Mouse (Mus musculus) midbrain, embryonic 10.5 days (tissue): ENCODE data around the gene Ccdc33. TPM values are rescaled to one million over a fixed set of nuclear protein-coding genes. Genes with fewer than 3 reads are reported as not detected.
A peak's percentile ranks its signal among the peaks of the same experiment; 100 is the strongest.

Experiments used
- DNase-seq: peaks from one replicate; pipeline ENCODE4 v3.0.0-alpha.2; 2017; ENCODE audit warnings: low spot score
- H3K27ac ChIP-seq: fragments of 300-500 bp; sonication (generic); replicated peaks from 2 replicates; pipeline ENCODE4 v1.5.1; 2016; ENCODE audit warnings: mild to moderate bottlenecking
- H3K27me3 ChIP-seq: fragments of 300-500 bp; sonication (generic); 2 replicates; pipeline ENCODE4 v1.6.1; 2016; ENCODE audit warnings: low read depth, mild to moderate bottlenecking; ENCODE audit not compliant: poor library complexity, severe bottlenecking
- H3K36me3 ChIP-seq: fragments of 300-500 bp; sonication (generic); 2 replicates; pipeline ENCODE4 v1.6.1; 2016; ENCODE audit warnings: mild to moderate bottlenecking, moderate library complexity
- H3K4me1 ChIP-seq: fragments of 300-500 bp; sonication (generic); 2 replicates; pipeline ENCODE4 v1.6.1; 2016
- H3K4me3 ChIP-seq: fragments of 300-500 bp; sonication (generic); 2 replicates; pipeline ENCODE4 v1.5.1; 2016; ENCODE audit warnings: mild to moderate bottlenecking, moderate library complexity
- H3K9me3 ChIP-seq: fragments of 300-500 bp; sonication (generic); replicated peaks from 2 replicates; pipeline ENCODE4 v1.6.1; 2016; ENCODE audit warnings: mild to moderate bottlenecking
- WGBS: fragments of 180-500 bp; shearing (Covaris S2); methylation state at CpG from one replicate; pipeline ENCODE4 v1.1.7; 2016; 5-methylcytosine and 5-hydroxymethylcytosine counted together
- polyA plus RNA-seq: library from polyadenylated mRNA; unstranded; fragments of >200 nt; fragmentation: Nextera tagmentation; extraction: Ambion mirVana; gene quantifications from 2 replicates; pipeline ENCODE4 v1.2.1, GENCODE M21; 2016

Gene Ccdc33
- polyA plus RNA-seq, 1 experiment from 2014 or later = 0.51 TPM

- H3K27ac ChIP-seq = peak overlapping the region; percentile 73
- peaks cover 45% of the 10 kb centered on the region for H3K4me1 ChIP-seq
- no peaks in the 10 kb centered on the region for H3K9me3 ChIP-seq
- H3K36me3 ChIP-seq = no peaks in the 10 kb centered on the region
- H3K27me3 ChIP-seq = peaks cover 25% of the 10 kb centered on the region
- no peak for DNase-seq
- H3K4me3 ChIP-seq = no peak overlapping the region
- 34% methylated on average over 8 of the region's 8 CpGs for WGBS
Observed at GRCm38 (mm10) chr9:58084586-58084985, 34.0 kb downstream of the Ccdc33 start.

- H3K27ac ChIP-seq = no peak overlapping the region; the same call in 1 of the 2 replicates
- H3K4me3 ChIP-seq = no peak overlapping the region
- peaks cover 14% of the 10 kb centered on the region; the same call in 1 of the 2 replicates for H3K27me3 ChIP-seq
- no peak for DNase-seq
- peaks cover 27% of the 10 kb centered on the region for H3K4me1 ChIP-seq
- H3K36me3 ChIP-seq = no peaks in the 10 kb centered on the region
- 57% methylated on average over 3 of the region's 3 CpGs for WGBS
- no peaks in the 10 kb centered on the region for H3K9me3 ChIP-seq
Observed at GRCm38 (mm10) chr9:58074561-58074960, 44.1 kb downstream of the Ccdc33 start.

- Histone ChIP-seq H3K36me3 (no peaks in the 10 kb centered on the region), H3K27ac (peak overlapping the region; percentile 77; the same call in 1 of the 2 replicates), H3K4me3 (no peak overlapping the region), H3K4me1 (peaks cover 72% of the 10 kb centered on the region), H3K9me3 (no peaks in the 10 kb centered on the region), H3K27me3 (peaks cover 5% of the 10 kb centered on the region)
- 83% methylated on average over 3 of the region's 3 CpGs for WGBS
- DNase-seq = no peak
Observed at GRCm38 (mm10) chr9:58067546-58067945, 51.1 kb downstream of the Ccdc33 start.

GRCm38 (mm10) chr9:58066731-58067095 is 51.9 kb downstream of the Ccdc33 start:
- Histone ChIP-seq H3K4me3 (no peak overlapping the region), H3K27ac (peak overlapping the region; percentile 77), H3K9me3 (no peaks in the 10 kb centered on the region), H3K4me1 (peaks cover 69% of the 10 kb centered on the region), H3K36me3 (no peaks in the 10 kb centered on the region), H3K27me3 (peaks cover 7% of the 10 kb centered on the region)
- WGBS = 88% methylated on average over 6 of the region's 6 CpGs
- DNase-seq = no peak

GRCm38 (mm10) chr9:58065977-58066730 is 52.5 kb downstream of the Ccdc33 start:
- Histone ChIP-seq H3K27ac (peak overlapping the region; percentile 77), H3K4me1 (peaks cover 69% of the 10 kb centered on the region), H3K9me3 (no peaks in the 10 kb centered on the region), H3K27me3 (peaks cover 12% of the 10 kb centered on the region), H3K36me3 (no peaks in the 10 kb centered on the region), H3K4me3 (no peak overlapping the region)
- WGBS = 81% methylated on average over 6 of the region's 6 CpGs
- no peak for DNase-seq

- H3K4me3 ChIP-seq = no peak overlapping the region
- WGBS = 44% methylated on average over 6 of the region's 6 CpGs
- DNase-seq = no peak
- peak overlapping the region; percentile 77 for H3K27ac ChIP-seq
- no peaks in the 10 kb centered on the region for H3K9me3 ChIP-seq
- peaks cover 72% of the 10 kb centered on the region for H3K4me1 ChIP-seq
- H3K36me3 ChIP-seq = no peaks in the 10 kb centered on the region
- H3K27me3 ChIP-seq = peaks cover 13% of the 10 kb centered on the region
Observed at GRCm38 (mm10) chr9:58065532-58065931, 53.1 kb downstream of the Ccdc33 start.

GRCm38 (mm10) chr9:58063531-58063930 is 55.1 kb downstream of the Ccdc33 start, which contains the start of gene Stra6:
Gene Stra6 (plus strand): TSS chr9:58063788.
- Histone ChIP-seq H3K4me3 (no peak within 1 kb of the TSS), H3K4me1 (peaks cover 78% of the 10 kb centered on the region), H3K27ac (0 out of 2 replicates have a peak within 1 kb of the TSS, but pooled peaks have one; percentile 0), H3K36me3 (no peaks in the 10 kb centered on the region), H3K9me3 (no peaks in the 10 kb centered on the region), H3K27me3 (peaks cover 13% of the 10 kb centered on the region)
- WGBS = 49% methylated on average over 3 of the region's 3 CpGs
- DNase-seq = no peak

GRCm38 (mm10) chr9:58060677-58061667 is 57.7 kb downstream of the Ccdc33 start:
- DNase-seq = peak; percentile 83
- Histone ChIP-seq H3K4me3 (no peak overlapping the region), H3K27me3 (peaks cover 13% of the 10 kb centered on the region), H3K4me1 (peaks cover 64% of the 10 kb centered on the region), H3K9me3 (no peaks in the 10 kb centered on the region), H3K36me3 (no peaks in the 10 kb centered on the region), H3K27ac (peak overlapping the region; percentile 35; the same call in 1 of the 2 replicates)
- 7% methylated on average over 23 of the region's 23 CpGs for WGBS

- Histone ChIP-seq H3K4me1 (peaks cover 61% of the 10 kb centered on the region), H3K27me3 (peaks cover 19% of the 10 kb centered on the region), H3K36me3 (no peaks in the 10 kb centered on the region), H3K4me3 (no peak overlapping the region), H3K9me3 (no peaks in the 10 kb centered on the region), H3K27ac (0 out of 2 replicates have a peak overlapping the region, but pooled peaks have one; percentile 35)
- WGBS = 72% methylated on average over 1 of the region's 1 CpGs
- DNase-seq = no peak
Observed at GRCm38 (mm10) chr9:58059920-58060319, 58.7 kb downstream of the Ccdc33 start.

- 81% methylated on average over 5 of the region's 5 CpGs for WGBS
- Histone ChIP-seq H3K27me3 (peaks cover 42% of the 10 kb centered on the region), H3K27ac (no peak overlapping the region; the same call in 1 of the 2 replicates), H3K4me1 (peaks cover 53% of the 10 kb centered on the region), H3K4me3 (no peak overlapping the region), H3K36me3 (no peaks in the 10 kb centered on the region), H3K9me3 (no peaks in the 10 kb centered on the region)
- DNase-seq = no peak
Observed at GRCm38 (mm10) chr9:58055666-58056065, 63.0 kb downstream of the Ccdc33 start.

GRCm38 (mm10) chr9:58054032-58054431 is 64.6 kb downstream of the Ccdc33 start:
- Histone ChIP-seq H3K9me3 (no peaks in the 10 kb centered on the region), H3K36me3 (no peaks in the 10 kb centered on the region), H3K4me1 (peaks cover 53% of the 10 kb centered on the region), H3K27me3 (peaks cover 58% of the 10 kb centered on the region), H3K27ac (peak overlapping the region; percentile 67; the same call in 1 of the 2 replicates), H3K4me3 (no peak overlapping the region)
- 96% methylated on average over 1 of the region's 1 CpGs for WGBS
- no peak for DNase-seq

GRCm38 (mm10) chr9:58053544-58053943 is 65.1 kb downstream of the Ccdc33 start:
- Histone ChIP-seq H3K27ac (peak overlapping the region; percentile 67), H3K4me3 (no peak overlapping the region), H3K27me3 (peaks cover 59% of the 10 kb centered on the region), H3K4me1 (peaks cover 58% of the 10 kb centered on the region), H3K36me3 (no peaks in the 10 kb centered on the region), H3K9me3 (no peaks in the 10 kb centered on the region)
- no peak for DNase-seq
- WGBS = 51% methylated on average over 3 of the region's 3 CpGs
